Mouse (Mus musculus): ENCODE measurements around the gene Tekt1.

- TF ChIP-seq POLR2A (IDR thresholded peaks at IDR 0.05; ENCODE audit: borderline replicate concordance, control insufficient read depth, low read depth, low read length): no peak
- TF ChIP-seq CTCF (IDR thresholded peaks at IDR 0.05; ENCODE audit: control insufficient read depth, insufficient read depth, low read length): no peak
Observed at GRCm38 (mm10) chr11:72352272-72352671, 10.0 kb downstream of the Tekt1 start.

Measured in bone marrow, adult 2 months (tissue).